Mouse (Mus musculus) kidney, postnatal 0 days (tissue): Measurements from ENCODE around the gene Kcng4. TPM values are rescaled to one million over a fixed set of nuclear protein-coding genes. Genes with fewer than 3 reads are reported as not detected.
A peak's percentile ranks its signal among the peaks of the same experiment; 100 is the strongest.

Experiments used
- ATAC-seq: fragments of 200-750 bp; cut with Nextera tagmentation; replicated peaks from 2 replicates; pipeline ENCODE4 v1.8.0; 2017; ENCODE audit warnings: low read depth, moderate number of reproducible peaks, moderate TSS enrichment, moderate library complexity; ENCODE audit not compliant: low FRiP score
- DNase-seq: peaks from one replicate; pipeline ENCODE4 v3.0.0-alpha.2; 2016; ENCODE audit warnings: low spot score
- H3K27ac ChIP-seq: fragments of 300-500 bp; sonication (generic); 2 replicates; pipeline ENCODE4 v1.5.1; 2014; ENCODE audit warnings: mild to moderate bottlenecking
- H3K27me3 ChIP-seq: fragments of 300-500 bp; sonication (generic); 2 replicates; pipeline ENCODE4 v1.6.1; 2014; ENCODE audit warnings: low read length, mixed read lengths; ENCODE audit not compliant: insufficient read depth
- H3K36me3 ChIP-seq: fragments of 300-500 bp; sonication (generic); 2 replicates; pipeline ENCODE4 v1.6.1; 2014; ENCODE audit warnings: low read length, mixed read lengths; ENCODE audit not compliant: insufficient read depth
- H3K4me1 ChIP-seq: fragments of 300-500 bp; sonication (generic); replicated peaks from 2 replicates; pipeline ENCODE4 v1.6.1; 2014; ENCODE audit warnings: antibody characterized with exemption, low read length, mixed read lengths; ENCODE audit not compliant: insufficient read depth
- H3K4me2 ChIP-seq: fragments of 300-500 bp; sonication (generic); 2 replicates; pipeline ENCODE4 v1.6.1; 2014; ENCODE audit warnings: mild to moderate bottlenecking, low read length, moderate library complexity, mixed read lengths
- H3K4me3 ChIP-seq: fragments of 300-500 bp; sonication (generic); replicated peaks from 2 replicates; pipeline ENCODE4 v1.5.1; 2014; ENCODE audit warnings: low read depth, low read length
- H3K9ac ChIP-seq: fragments of 300-500 bp; sonication (generic); 2 replicates; pipeline ENCODE4 v1.6.1; 2014; ENCODE audit warnings: low read depth, low read length
- H3K9me3 ChIP-seq: fragments of 300-500 bp; sonication (generic); replicated peaks from 2 replicates; pipeline ENCODE4 v1.6.1; 2016; ENCODE audit warnings: low read length, inconsistent platforms, mixed read lengths
- CTCF ChIP-seq: IDR thresholded peaks from 2 replicates; pipeline ENCODE4 v1.5.1; 2016; ENCODE audit warnings: antibody characterized with exemption, low read depth, mild to moderate bottlenecking, moderate library complexity
- WGBS: fragments of 180-500 bp; shearing (Covaris S2); extraction: QIAGEN DNeasy Blood & Tissue Kit; methylation state at CpG from one replicate; pipeline ENCODE4 v1.1.7; 2014; 5-methylcytosine and 5-hydroxymethylcytosine counted together
- polyA plus RNA-seq: library from polyadenylated mRNA; unstranded; fragments of >200 nt; fragmentation: Nextera tagmentation; extraction: Ambion mirVana; gene quantifications from 2 replicates; pipeline ENCODE4 v1.2.1, GENCODE M21; 2015

Kcng4 gene
- polyA plus RNA-seq, 1 experiment from 2014 or later: 0.14 TPM

DNA sequence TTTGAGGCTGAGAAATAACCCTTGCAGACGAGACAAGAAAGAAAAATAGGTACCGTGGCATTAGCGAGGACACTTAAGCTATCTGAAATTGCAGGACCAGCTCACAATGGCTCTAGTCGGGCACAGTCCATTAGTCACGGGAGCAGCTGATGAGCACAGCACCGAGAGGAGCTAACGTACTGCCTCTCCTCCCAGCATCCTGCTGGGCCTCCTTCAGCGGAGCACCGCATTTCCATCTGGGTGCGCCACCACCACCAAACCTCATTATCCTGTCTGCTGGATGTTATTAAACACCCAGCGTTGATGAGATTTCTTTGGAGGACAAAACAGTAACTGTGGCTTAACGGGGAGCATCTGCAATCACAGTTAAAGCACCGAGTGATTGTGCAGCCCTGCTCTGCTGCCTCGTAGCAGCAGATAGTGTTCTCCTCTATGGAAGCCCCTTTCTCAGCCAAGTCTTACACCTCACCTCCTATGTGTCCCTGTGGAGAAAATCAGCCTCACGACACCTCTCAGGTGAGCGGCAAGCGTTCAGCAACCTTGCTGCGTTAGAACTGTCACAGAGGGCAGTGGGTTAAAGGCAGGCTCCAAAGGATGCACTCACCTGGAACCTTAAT, 9.6 kb upstream of the Kcng4 start:
- H3K9ac ChIP-seq: no peak overlapping the region
- 55% methylated on average over 18 of the region's 18 CpGs for WGBS
- DNase-seq (no peak), ATAC-seq (no peak)
- no peaks in the 10 kb centered on the region for H3K9me3 ChIP-seq
- no peak overlapping the region for H3K4me3 ChIP-seq
- H3K4me2 ChIP-seq: no peak overlapping the region
- no peaks in the 10 kb centered on the region for H3K4me1 ChIP-seq
- H3K36me3 ChIP-seq: no peaks in the 10 kb centered on the region
- no peaks in the 10 kb centered on the region for H3K27me3 ChIP-seq
- no peak for TF ChIP-seq CTCF
- H3K27ac ChIP-seq: no peak overlapping the region

DNA sequence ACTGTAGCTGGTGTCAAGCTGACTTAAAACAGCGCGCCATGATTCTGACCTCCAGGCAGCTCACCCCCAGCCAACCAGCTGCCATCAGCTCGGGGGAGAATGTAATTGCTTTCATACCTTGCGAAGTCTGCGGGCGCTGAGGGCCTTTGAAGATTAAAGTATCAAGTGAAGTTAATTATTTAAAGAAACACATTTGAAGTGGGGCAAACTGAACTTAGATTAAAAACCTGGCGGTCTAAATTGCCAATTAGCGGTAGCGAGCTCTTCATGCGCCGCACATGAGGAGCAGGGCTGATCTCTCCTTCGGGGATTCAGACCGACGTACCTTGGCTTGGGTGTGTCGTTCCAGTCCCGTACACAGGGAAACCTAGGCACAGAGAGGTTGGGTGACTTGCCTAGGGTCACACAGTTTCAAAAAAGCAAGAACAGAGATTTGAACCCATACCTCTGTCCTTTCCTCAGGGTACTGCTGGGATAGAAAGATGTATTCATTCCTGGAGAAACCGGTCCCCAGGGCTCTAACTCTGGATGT, 9.0 kb upstream of the Kcng4 start:
- no peaks in the 10 kb centered on the region for H3K4me1 ChIP-seq
- 59% methylated on average over 17 of the region's 17 CpGs for WGBS
- no peak overlapping the region for H3K9ac ChIP-seq
- no peaks in the 10 kb centered on the region for H3K36me3 ChIP-seq
- no peak for TF ChIP-seq CTCF
- DNase-seq (no peak), ATAC-seq (no peak)
- H3K9me3 ChIP-seq: no peaks in the 10 kb centered on the region
- H3K27ac ChIP-seq: no peak overlapping the region
- no peak overlapping the region for H3K4me2 ChIP-seq
- no peak overlapping the region for H3K4me3 ChIP-seq
- no peaks in the 10 kb centered on the region for H3K27me3 ChIP-seq

DNA sequence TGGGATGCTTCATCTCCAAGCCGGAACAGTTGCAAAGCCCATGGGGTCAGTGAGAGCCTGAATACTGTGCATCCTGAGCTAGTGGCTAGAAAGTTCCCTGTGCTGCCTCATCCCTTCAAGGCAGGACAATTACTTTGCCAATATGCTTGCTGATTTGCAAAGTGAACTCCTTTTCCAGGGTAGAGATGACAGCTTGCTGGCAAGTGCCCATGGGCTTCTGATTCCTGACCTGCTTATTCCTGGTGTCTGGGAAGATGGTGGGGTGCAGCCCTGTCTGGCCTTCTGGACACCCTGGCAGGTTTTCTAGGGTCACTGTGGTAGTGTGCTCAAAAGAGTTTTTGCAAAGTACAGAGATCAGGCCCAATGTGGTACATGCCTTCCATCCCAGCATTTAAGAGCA, 7.5 kb upstream of the Kcng4 start:
- no peak overlapping the region for H3K4me3 ChIP-seq
- no peak for TF ChIP-seq CTCF
- no peaks in the 10 kb centered on the region for H3K27me3 ChIP-seq
- H3K36me3 ChIP-seq: no peaks in the 10 kb centered on the region
- H3K4me2 ChIP-seq: no peak overlapping the region
- ATAC-seq (no peak), DNase-seq (no peak)
- 96% methylated on average over 1 of the region's 1 CpGs for WGBS
- no peak overlapping the region for H3K27ac ChIP-seq
- no peak overlapping the region for H3K9ac ChIP-seq
- no peaks in the 10 kb centered on the region for H3K9me3 ChIP-seq
- H3K4me1 ChIP-seq: no peaks in the 10 kb centered on the region

DNA sequence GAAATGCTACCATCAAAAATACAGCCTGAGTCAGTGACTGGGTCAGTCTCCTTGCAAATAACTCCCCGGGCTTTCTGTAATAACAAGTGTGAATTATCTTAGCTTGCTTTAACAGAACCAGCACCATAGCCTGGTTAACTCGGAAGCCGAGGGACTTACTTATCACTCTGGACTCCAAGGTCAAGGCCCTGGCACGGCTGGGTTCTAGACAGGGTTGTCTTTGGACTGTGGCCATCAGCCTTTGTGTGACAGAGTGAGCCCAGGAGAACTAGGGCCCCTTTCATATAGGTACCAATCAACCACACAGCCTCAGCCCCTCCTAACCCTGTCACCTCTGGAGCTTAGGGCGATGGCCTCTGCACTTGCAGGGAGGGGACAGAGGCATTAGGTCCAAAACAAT, 5.6 kb upstream of the Kcng4 start:
- H3K9me3 ChIP-seq: no peaks in the 10 kb centered on the region
- no peak overlapping the region for H3K4me3 ChIP-seq
- ATAC-seq (no peak), DNase-seq (no peak)
- H3K4me1 ChIP-seq: no peaks in the 10 kb centered on the region
- no peak for TF ChIP-seq CTCF
- no peak overlapping the region for H3K4me2 ChIP-seq
- no peak overlapping the region for H3K9ac ChIP-seq
- no peak overlapping the region for H3K27ac ChIP-seq
- 77% methylated on average over 5 of the region's 5 CpGs for WGBS
- no peaks in the 10 kb centered on the region for H3K36me3 ChIP-seq
- no peaks in the 10 kb centered on the region for H3K27me3 ChIP-seq

DNA sequence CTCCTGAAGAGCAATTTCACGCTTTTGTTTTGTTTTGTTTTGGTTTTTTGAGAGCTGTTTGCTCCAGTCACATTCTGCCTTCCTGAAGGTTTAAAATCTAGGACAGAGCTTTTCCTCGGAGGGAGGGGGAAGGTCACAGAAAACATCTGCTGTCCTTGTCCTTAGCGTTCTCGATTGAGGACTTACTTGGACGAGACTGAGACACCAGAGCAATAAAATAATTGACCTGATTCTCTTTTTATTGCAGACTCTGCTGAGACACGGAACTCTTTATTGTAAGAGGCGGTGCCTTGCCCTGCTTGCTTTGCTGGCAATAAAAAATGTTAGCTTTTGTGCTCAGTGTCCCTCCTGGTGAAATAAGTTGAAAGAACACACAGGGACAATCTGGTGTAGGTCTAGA, 4.3 kb upstream of the Kcng4 start:
- Histone ChIP-seq H3K27me3 (no peaks in the 10 kb centered on the region), H3K36me3 (no peaks in the 10 kb centered on the region), H3K4me2 (no peak overlapping the region), H3K9ac (no peak overlapping the region), H3K27ac (no peak overlapping the region), H3K4me1 (peaks cover 8% of the 10 kb centered on the region; the same call in 1 of the 2 replicates), H3K4me3 (no peak overlapping the region), H3K9me3 (no peaks in the 10 kb centered on the region)
- WGBS: 29% methylated on average over 7 of the region's 7 CpGs
- ATAC-seq (no peak), DNase-seq (peak; percentile 55)
- TF ChIP-seq CTCF: no peak

DNA sequence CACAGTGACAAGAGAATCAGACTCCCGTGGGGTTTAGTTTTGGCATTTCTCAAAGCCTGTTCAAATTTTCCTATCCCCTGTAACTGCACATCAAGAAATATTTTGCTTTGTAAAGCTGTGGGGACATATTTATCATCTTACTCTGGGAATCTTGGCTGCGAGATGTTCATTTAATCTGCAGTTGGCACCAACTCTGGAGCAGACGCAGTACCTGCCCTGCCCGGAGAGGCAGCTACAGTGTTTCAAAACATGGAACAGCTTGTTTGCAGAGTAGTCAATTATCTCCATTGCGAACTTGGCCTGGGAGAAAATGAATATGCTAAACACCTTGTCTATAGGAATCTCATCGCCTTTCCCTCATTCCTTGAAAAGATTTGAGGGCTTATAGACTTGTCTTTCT, 2.8 kb upstream of the Kcng4 start:
- Histone ChIP-seq H3K9me3 (no peaks in the 10 kb centered on the region), H3K4me1 (peaks cover 12% of the 10 kb centered on the region; the same call in 1 of the 2 replicates), H3K36me3 (no peaks in the 10 kb centered on the region), H3K27me3 (peaks cover 3% of the 10 kb centered on the region; the same call in 1 of the 2 replicates), H3K27ac (no peak overlapping the region), H3K4me3 (no peak overlapping the region), H3K9ac (no peak overlapping the region), H3K4me2 (no peak overlapping the region)
- no peak for ATAC-seq
- no peak for TF ChIP-seq CTCF
- WGBS: 82% methylated on average over 6 of the region's 6 CpGs
- no peak for DNase-seq

DNA sequence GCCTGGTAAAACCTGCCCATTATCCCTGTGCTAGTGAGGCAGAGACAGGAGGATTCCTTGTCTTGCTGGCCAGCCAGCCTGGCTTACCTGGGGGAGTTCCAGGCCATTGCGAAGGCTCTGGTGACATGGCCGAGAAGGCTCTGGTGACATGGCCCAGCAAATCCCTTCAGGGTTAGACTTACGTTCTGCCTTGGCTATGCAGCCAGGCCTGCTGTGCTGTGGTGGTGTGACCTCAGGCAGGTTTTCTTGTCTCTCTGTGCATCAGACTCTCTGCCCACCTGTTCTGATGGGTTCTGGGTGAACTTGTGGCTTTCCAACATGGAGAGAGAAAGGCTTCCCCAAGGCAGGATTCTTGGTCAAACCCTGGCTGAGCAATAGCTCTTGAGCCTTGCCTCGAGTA, 1.9 kb upstream of the Kcng4 start:
- Histone ChIP-seq H3K4me2 (no peak overlapping the region), H3K27me3 (peaks cover 8% of the 10 kb centered on the region), H3K9ac (no peak overlapping the region), H3K9me3 (no peaks in the 10 kb centered on the region), H3K27ac (no peak overlapping the region), H3K36me3 (no peaks in the 10 kb centered on the region), H3K4me3 (no peak overlapping the region), H3K4me1 (peaks cover 12% of the 10 kb centered on the region; the same call in 1 of the 2 replicates)
- no peak for TF ChIP-seq CTCF
- 74% methylated on average over 4 of the region's 4 CpGs for WGBS
- no peak for DNase-seq
- no peak for ATAC-seq
